ENCODE assay signal across 22 mouse cellular contexts in the genomic region with DNA sequence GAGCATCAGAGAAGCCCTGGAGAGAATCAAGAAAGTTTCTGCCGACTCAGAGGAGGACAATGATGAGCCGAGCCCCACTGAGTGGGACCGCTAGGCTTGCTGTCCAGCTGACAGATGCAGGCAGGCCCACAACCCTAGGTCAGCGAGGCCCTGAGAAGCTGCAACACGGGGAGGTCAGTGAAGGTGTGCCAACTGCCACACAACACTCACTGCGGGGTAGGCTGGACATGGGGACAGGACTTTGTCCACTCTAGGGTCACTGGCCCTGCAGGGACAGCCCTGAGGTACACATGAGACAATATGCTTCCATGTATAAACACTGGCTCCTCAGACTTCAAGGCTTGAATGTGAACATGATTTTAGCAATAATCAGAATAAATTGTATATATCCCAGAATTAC. TPM values are rescaled to one million over a fixed set of nuclear protein-coding genes. Genes with fewer than 3 reads are reported as not detected.
"Had no signal": no experiment of that assay in that cellular context is flagged by ENCODE, and none has a peak within 500 bp of the region (broad histone marks: within the 10 kb centered on the region; RNA-seq: fewer than 3 reads in every experiment).

No protein-coding gene starts in this region.

- DNase-seq: kidney, adult 2 months; kidney, postnatal 25 days; layer of hippocampus, adult 9-11 months; lung, adult 18-20 months; lung, postnatal 10 days; lung, postnatal 36 days; retina, postnatal 1 day; right cerebral cortex, postnatal 25 days; thymus, adult 2 months; thymus, postnatal 14 days; thymus, postnatal 4 days had no signal

- H3K9ac ChIP-seq: lung, embryonic 15.5 days; midbrain, embryonic 13.5 days; neural tube, embryonic 13.5 days had no signal

- H3K27ac ChIP-seq: kidney, postnatal 0 days; layer of hippocampus, adult 2 months; lung, embryonic 15.5 days; midbrain, embryonic 10.5 days; midbrain, embryonic 13.5 days; neural tube, embryonic 13.5 days had no signal

- ATAC-seq: intestine, embryonic 16.5 days; midbrain, embryonic 13.5 days; midbrain, embryonic 16.5 days had no signal

- H3K4me1 ChIP-seq: lung, embryonic 15.5 days; midbrain, embryonic 10.5 days; midbrain, embryonic 13.5 days; neural tube, embryonic 13.5 days had no signal

- H3K4me3 ChIP-seq: layer of hippocampus, adult 2 months; lung, embryonic 15.5 days; midbrain, embryonic 10.5 days; midbrain, embryonic 13.5 days; myocyte; neural tube, embryonic 13.5 days had no signal

- H3K9me3 ChIP-seq: lung, embryonic 15.5 days; megakaryocyte, embryonic 14.5 days; midbrain, embryonic 10.5 days; midbrain, embryonic 13.5 days; neural tube, embryonic 13.5 days had no signal

- H3K27me3 ChIP-seq: lung, embryonic 15.5 days; megakaryocyte, embryonic 14.5 days; midbrain, embryonic 13.5 days; neural tube, embryonic 13.5 days had no signal

- H3K4me2 ChIP-seq: lung, embryonic 15.5 days; midbrain, embryonic 13.5 days; neural tube, embryonic 13.5 days had no signal

RNA-seq across cellular contexts. Expression of a gene that starts 29.3 kb away (rescaled TPM):
- polyA plus RNA-seq: kidney, embryonic 14.5 days; midbrain, embryonic 10.5 days had no signal
